Comparison of ENCODE assay signal across 1 mouse cellular context in genomic region chr6:142529680-142530079, GRCm38 (mm10).
TF ChIP-seq lines count a peak whose summit lies in the region.

No protein-coding gene starts in this region.

TF ChIP-seq in ES-E14, 5 proteins besides CTCF, POLR2A, EP300 and RAD21:
- TF ChIP-seq MAFK (IDR thresholded peaks at IDR 0.05; ENCODE audit: insufficient read depth, low read depth, low read length) (no peak), CHD2 (IDR thresholded peaks at IDR 0.05; ENCODE audit: low read depth, low read length) (no peak), ZNF384 (IDR thresholded peaks at IDR 0.05; ENCODE audit: low read depth, low read length) (no peak), ZC3H11A (IDR thresholded peaks at IDR 0.05; ENCODE audit: borderline replicate concordance, low read depth, low read length) (no peak), HCFC1 (IDR thresholded peaks at IDR 0.05; ENCODE audit: borderline replicate concordance, insufficient read depth, low read length) (no peak)
